Mouse (Mus musculus): ENCODE results near the gene Asic5. TPM values are rescaled to one million over a fixed set of nuclear protein-coding genes. Genes with fewer than 3 reads are reported as not detected.

Asic5 gene
- polyA plus RNA-seq, 1 experiment from 2014 or later = not detected

DNA sequence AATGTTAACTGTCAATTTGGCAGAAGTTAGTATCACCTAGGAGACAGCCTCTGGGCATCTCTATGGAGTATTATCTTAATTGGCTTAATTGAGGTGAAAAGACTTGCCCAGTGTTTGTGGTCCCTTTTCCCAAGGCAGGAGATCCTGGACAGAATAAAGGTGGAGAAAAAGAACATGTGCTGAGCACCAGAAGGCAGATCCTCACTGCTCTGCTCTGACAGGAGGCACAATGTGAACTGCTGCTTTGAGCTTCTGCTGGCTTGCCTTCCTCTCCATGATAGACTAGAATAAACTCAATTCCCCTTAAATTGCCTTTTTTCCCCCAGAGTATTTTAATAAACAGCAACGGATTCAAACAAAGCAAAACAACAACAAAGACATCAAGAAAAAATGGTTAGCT is 3.0 kb downstream of the Asic5 start:
- no peak overlapping the region for H3K27ac ChIP-seq (replicated peaks in 1 of 2; ENCODE audit: control insufficient read depth in 1 of 2, insufficient read depth in 1 of 2, low read depth in 2 of 2, low read length in 2 of 2)
- H3K9me3 ChIP-seq (ENCODE audit: control insufficient read depth, low read length) = no peaks in the 10 kb centered on the region
- no peaks in the 10 kb centered on the region for H3K36me3 ChIP-seq (ENCODE audit: control insufficient read depth, insufficient read depth, low read length)
- 41% methylated on average over 1 of the region's 1 CpGs for WGBS
- no peaks in the 10 kb centered on the region for H3K27me3 ChIP-seq (ENCODE audit: control insufficient read depth, insufficient read depth, low read length)
- no peak overlapping the region for H3K4me2 ChIP-seq (ENCODE audit: low read length)
- no peak for ATAC-seq (ENCODE audit: insufficient number of reproducible peaks, insufficient read depth, low FRiP score, low read depth)
- no peak overlapping the region for H3K4me3 ChIP-seq (ENCODE audit: control insufficient read depth in 1 of 2, insufficient read depth in 1 of 2, low read depth in 1 of 2, low read length in 2 of 2)
- H3K9ac ChIP-seq (ENCODE audit: low read length) = no peak overlapping the region
- H3K4me1 ChIP-seq (ENCODE audit: control insufficient read depth in 2 of 2, insufficient read depth in 2 of 2, low read length in 2 of 2) = peaks cover 5 to 8% of the 10 kb centered on the region in 2 experiments; a peak in 3 of 4 replicates

- Histone ChIP-seq H3K4me2 (ENCODE audit: low read length) (no peak overlapping the region), H3K4me1 (ENCODE audit: control insufficient read depth in 2 of 2, insufficient read depth in 2 of 2, low read length in 2 of 2) (peaks cover 7 to 14% of the 10 kb centered on the region in 2 experiments; a peak in 3 of 4 replicates), H3K27ac (replicated peaks in 1 of 2; ENCODE audit: control insufficient read depth in 1 of 2, insufficient read depth in 1 of 2, low read depth in 2 of 2, low read length in 2 of 2) (no peak overlapping the region), H3K4me3 (ENCODE audit: control insufficient read depth in 1 of 2, insufficient read depth in 1 of 2, low read depth in 1 of 2, low read length in 2 of 2) (no peak overlapping the region), H3K27me3 (ENCODE audit: control insufficient read depth, insufficient read depth, low read length) (no peaks in the 10 kb centered on the region), H3K9me3 (ENCODE audit: control insufficient read depth, low read length) (no peaks in the 10 kb centered on the region), H3K36me3 (ENCODE audit: control insufficient read depth, insufficient read depth, low read length) (no peaks in the 10 kb centered on the region), H3K9ac (ENCODE audit: low read length) (no peak overlapping the region)
- ATAC-seq (ENCODE audit: insufficient number of reproducible peaks, insufficient read depth, low FRiP score, low read depth) = no peak
- WGBS = 92% methylated on average over 2 of the region's 2 CpGs
These were observed 4.0 kb downstream of the Asic5 start for GRCm38 (mm10) chr3:81986103-81986502.

DNA sequence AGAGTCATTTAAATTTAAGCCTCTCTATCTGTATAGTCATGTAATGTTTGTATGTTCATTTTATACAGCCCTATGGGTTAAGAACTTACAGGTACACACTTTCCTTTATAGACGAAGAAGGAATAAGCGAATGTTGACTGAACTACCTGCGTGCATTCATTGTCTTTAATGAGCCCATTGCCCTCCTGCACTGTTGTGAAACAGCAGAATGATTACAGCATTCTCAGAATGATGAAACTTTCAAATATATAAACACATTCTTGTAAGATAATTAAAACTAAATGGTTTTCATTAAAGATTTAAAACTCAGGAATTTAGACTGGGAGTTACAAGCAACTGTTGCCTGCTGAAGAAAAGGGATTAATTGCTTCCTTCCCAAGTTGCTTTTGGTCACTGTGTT is 5.5 kb downstream of the Asic5 start:
- Histone ChIP-seq H3K9me3 (ENCODE audit: control insufficient read depth, low read length) (no peaks in the 10 kb centered on the region), H3K4me3 (ENCODE audit: control insufficient read depth in 1 of 2, insufficient read depth in 1 of 2, low read depth in 1 of 2, low read length in 2 of 2) (no peak overlapping the region), H3K4me1 (ENCODE audit: control insufficient read depth in 2 of 2, insufficient read depth in 2 of 2, low read length in 2 of 2) (peaks cover 7 to 14% of the 10 kb centered on the region in 2 experiments; a peak in 3 of 4 replicates), H3K36me3 (ENCODE audit: control insufficient read depth, insufficient read depth, low read length) (no peaks in the 10 kb centered on the region), H3K4me2 (ENCODE audit: low read length) (no peak overlapping the region), H3K9ac (ENCODE audit: low read length) (no peak overlapping the region), H3K27me3 (ENCODE audit: control insufficient read depth, insufficient read depth, low read length) (no peaks in the 10 kb centered on the region), H3K27ac (replicated peaks in 1 of 2; ENCODE audit: control insufficient read depth in 1 of 2, insufficient read depth in 1 of 2, low read depth in 2 of 2, low read length in 2 of 2) (no peak overlapping the region)
- 93% methylated on average over 3 of the region's 3 CpGs for WGBS
- ATAC-seq (ENCODE audit: insufficient number of reproducible peaks, insufficient read depth, low FRiP score, low read depth) = no peak

DNA sequence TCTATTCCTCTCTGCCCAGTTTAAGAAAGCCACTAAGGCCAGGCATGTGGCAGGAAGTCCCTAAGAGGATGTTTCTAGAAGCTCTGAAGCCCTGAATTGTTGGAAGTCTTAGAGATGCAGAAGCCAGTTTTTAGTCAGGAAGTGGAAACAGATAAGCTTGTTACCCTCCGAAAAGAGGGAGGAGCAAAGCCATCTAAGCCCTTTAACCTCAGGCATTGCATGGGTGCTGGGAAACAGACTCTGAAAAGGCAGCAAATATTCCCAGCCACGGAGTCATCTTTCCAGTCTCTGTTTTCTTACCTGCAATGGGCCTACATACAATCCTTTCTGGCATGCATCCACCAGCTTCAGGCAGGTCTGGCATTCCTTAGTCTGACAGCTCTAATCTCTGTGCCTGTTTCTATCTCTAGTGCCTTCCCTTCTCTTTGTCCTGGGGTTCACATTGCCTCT is 7.6 kb downstream of the Asic5 start:
- Histone ChIP-seq H3K9ac (ENCODE audit: low read length) (no peak overlapping the region), H3K4me2 (ENCODE audit: low read length) (no peak overlapping the region), H3K4me3 (ENCODE audit: control insufficient read depth in 1 of 2, insufficient read depth in 1 of 2, low read depth in 1 of 2, low read length in 2 of 2) (no peak overlapping the region), H3K9me3 (ENCODE audit: control insufficient read depth, low read length) (no peaks in the 10 kb centered on the region), H3K36me3 (ENCODE audit: control insufficient read depth, insufficient read depth, low read length) (no peaks in the 10 kb centered on the region), H3K4me1 (ENCODE audit: control insufficient read depth in 2 of 2, insufficient read depth in 2 of 2, low read length in 2 of 2) (peaks cover 7 to 14% of the 10 kb centered on the region in 2 experiments; a peak in 3 of 4 replicates), H3K27ac (replicated peaks in 1 of 2; ENCODE audit: control insufficient read depth in 1 of 2, insufficient read depth in 1 of 2, low read depth in 2 of 2, low read length in 2 of 2) (peak overlapping the region; percentile 35 to 64), H3K27me3 (ENCODE audit: control insufficient read depth, insufficient read depth, low read length) (no peaks in the 10 kb centered on the region)
- 4% methylated on average over 2 of the region's 2 CpGs for WGBS
- peak; percentile 80 for ATAC-seq (ENCODE audit: insufficient number of reproducible peaks, insufficient read depth, low FRiP score, low read depth)

GRCm38 (mm10) chr3:81990531-81990930 is 8.4 kb downstream of the Asic5 start:
- Histone ChIP-seq H3K27ac (replicated peaks in 1 of 2; ENCODE audit: control insufficient read depth in 1 of 2, insufficient read depth in 1 of 2, low read depth in 2 of 2, low read length in 2 of 2) (peak overlapping the region; percentile 44 to 70; a peak in 3 of 4 replicates), H3K4me1 (ENCODE audit: control insufficient read depth in 2 of 2, insufficient read depth in 2 of 2, low read length in 2 of 2) (peaks cover 7 to 14% of the 10 kb centered on the region in 2 experiments; a peak in 3 of 4 replicates), H3K4me2 (ENCODE audit: low read length) (no peak overlapping the region), H3K27me3 (ENCODE audit: control insufficient read depth, insufficient read depth, low read length) (no peaks in the 10 kb centered on the region), H3K9ac (ENCODE audit: low read length) (no peak overlapping the region), H3K36me3 (ENCODE audit: control insufficient read depth, insufficient read depth, low read length) (no peaks in the 10 kb centered on the region), H3K4me3 (ENCODE audit: control insufficient read depth in 1 of 2, insufficient read depth in 1 of 2, low read depth in 1 of 2, low read length in 2 of 2) (no peak overlapping the region), H3K9me3 (ENCODE audit: control insufficient read depth, low read length) (no peaks in the 10 kb centered on the region)
- 27% methylated on average over 3 of the region's 3 CpGs for WGBS
- ATAC-seq (ENCODE audit: insufficient number of reproducible peaks, insufficient read depth, low FRiP score, low read depth) = no peak

- WGBS = 28% methylated on average over 4 of the region's 4 CpGs
- Histone ChIP-seq H3K27me3 (ENCODE audit: control insufficient read depth, insufficient read depth, low read length) (no peaks in the 10 kb centered on the region), H3K4me1 (ENCODE audit: control insufficient read depth in 2 of 2, insufficient read depth in 2 of 2, low read length in 2 of 2) (peaks cover 3 to 6% of the 10 kb centered on the region in 2 experiments; a peak in 3 of 4 replicates), H3K4me2 (ENCODE audit: low read length) (no peak overlapping the region), H3K4me3 (ENCODE audit: control insufficient read depth in 1 of 2, insufficient read depth in 1 of 2, low read depth in 1 of 2, low read length in 2 of 2) (no peak overlapping the region), H3K27ac (replicated peaks in 1 of 2; ENCODE audit: control insufficient read depth in 1 of 2, insufficient read depth in 1 of 2, low read depth in 2 of 2, low read length in 2 of 2) (no peak overlapping the region), H3K9ac (ENCODE audit: low read length) (no peak overlapping the region), H3K36me3 (ENCODE audit: control insufficient read depth, insufficient read depth, low read length) (no peaks in the 10 kb centered on the region), H3K9me3 (ENCODE audit: control insufficient read depth, low read length) (no peaks in the 10 kb centered on the region)
- no peak for ATAC-seq (ENCODE audit: insufficient number of reproducible peaks, insufficient read depth, low FRiP score, low read depth)
These were observed 13.3 kb downstream of the Asic5 start for GRCm38 (mm10) chr3:81995371-81995770.

DNA sequence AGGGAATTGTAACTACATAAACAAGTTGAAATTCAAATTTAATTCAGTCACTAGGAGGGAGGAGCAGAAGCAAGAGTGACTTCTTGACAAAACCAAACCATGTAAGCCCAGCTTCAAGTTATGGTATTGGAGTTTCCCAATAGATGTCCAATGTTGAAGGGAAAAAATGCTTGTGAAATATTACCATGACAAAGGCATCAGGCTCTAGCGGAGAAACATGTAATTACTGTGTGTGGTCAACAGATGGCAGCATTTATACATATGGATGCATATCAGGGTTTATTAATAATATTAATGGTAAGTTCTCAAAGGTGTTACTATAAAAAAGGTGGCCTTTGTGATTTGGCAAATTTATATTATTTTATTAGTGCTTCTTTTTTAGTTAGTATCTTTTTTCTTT is 13.9 kb downstream of the Asic5 start:
- H3K4me2 ChIP-seq (ENCODE audit: low read length) = no peak overlapping the region
- H3K4me3 ChIP-seq (ENCODE audit: control insufficient read depth in 1 of 2, insufficient read depth in 1 of 2, low read depth in 1 of 2, low read length in 2 of 2) = no peak overlapping the region
- no peak overlapping the region for H3K9ac ChIP-seq (ENCODE audit: low read length)
- no peak overlapping the region for H3K27ac ChIP-seq (replicated peaks in 1 of 2; ENCODE audit: control insufficient read depth in 1 of 2, insufficient read depth in 1 of 2, low read depth in 2 of 2, low read length in 2 of 2)
- 8% methylated on average over 1 of the region's 1 CpGs for WGBS
- no peaks in the 10 kb centered on the region for H3K4me1 ChIP-seq (ENCODE audit: control insufficient read depth in 2 of 2, insufficient read depth in 2 of 2, low read length in 2 of 2)
- ATAC-seq (ENCODE audit: insufficient number of reproducible peaks, insufficient read depth, low FRiP score, low read depth) = no peak
- H3K9me3 ChIP-seq (ENCODE audit: control insufficient read depth, low read length) = no peaks in the 10 kb centered on the region
- H3K36me3 ChIP-seq (ENCODE audit: control insufficient read depth, insufficient read depth, low read length) = no peaks in the 10 kb centered on the region
- H3K27me3 ChIP-seq (ENCODE audit: control insufficient read depth, insufficient read depth, low read length) = no peaks in the 10 kb centered on the region

GRCm38 (mm10) chr3:82007002-82007401 is 24.9 kb downstream of the Asic5 start:
- 76% methylated on average over 1 of the region's 1 CpGs for WGBS
- no peaks in the 10 kb centered on the region for H3K27me3 ChIP-seq (ENCODE audit: control insufficient read depth, insufficient read depth, low read length)
- no peaks in the 10 kb centered on the region for H3K9me3 ChIP-seq (ENCODE audit: control insufficient read depth, low read length)
- H3K4me3 ChIP-seq (ENCODE audit: control insufficient read depth in 1 of 2, insufficient read depth in 1 of 2, low read depth in 1 of 2, low read length in 2 of 2) = no peak overlapping the region
- no peak overlapping the region for H3K27ac ChIP-seq (replicated peaks in 1 of 2; ENCODE audit: control insufficient read depth in 1 of 2, insufficient read depth in 1 of 2, low read depth in 2 of 2, low read length in 2 of 2)
- H3K36me3 ChIP-seq (ENCODE audit: control insufficient read depth, insufficient read depth, low read length) = no peaks in the 10 kb centered on the region
- H3K4me2 ChIP-seq (ENCODE audit: low read length) = no peak overlapping the region
- no peak overlapping the region for H3K9ac ChIP-seq (ENCODE audit: low read length)
- ATAC-seq (ENCODE audit: insufficient number of reproducible peaks, insufficient read depth, low FRiP score, low read depth) = no peak
- no peaks in the 10 kb centered on the region for H3K4me1 ChIP-seq (ENCODE audit: control insufficient read depth in 2 of 2, insufficient read depth in 2 of 2, low read length in 2 of 2)
